Mouse (Mus musculus) midbrain, postnatal 0 days (tissue): ENCODE data around the gene Ripor1. TPM values are rescaled to one million over a fixed set of nuclear protein-coding genes. Genes with fewer than 3 reads are reported as not detected.

ENCODE experiments used
- ATAC-seq: fragments of 200-750 bp; cut with Nextera tagmentation; 2 replicates; pipeline ENCODE4 v1.8.0; 2017; ENCODE audit warnings: moderate number of reproducible peaks, mild to moderate bottlenecking, moderate TSS enrichment, moderate library complexity; ENCODE audit not compliant: low FRiP score
- DNase-seq: peaks from one replicate; pipeline ENCODE4 v3.0.0-alpha.2; 2015; ENCODE audit warnings: low spot score
- H3K27ac ChIP-seq: fragments of 300-500 bp; sonication (generic); 2 replicates; pipeline ENCODE4 v1.5.1; 2014; ENCODE audit warnings: low read depth, mild to moderate bottlenecking, low read length, mixed read lengths
- H3K27me3 ChIP-seq: fragments of 300-500 bp; sonication (generic); 2 replicates; pipeline ENCODE4 v1.6.1; 2014; ENCODE audit warnings: low read length, control low read depth, mixed read lengths; ENCODE audit not compliant: insufficient read depth
- H3K36me3 ChIP-seq: fragments of 300-500 bp; sonication (generic); 2 replicates; pipeline ENCODE4 v1.6.1; 2014; ENCODE audit warnings: low read length, control low read depth, mixed read lengths; ENCODE audit not compliant: insufficient read depth
- H3K4me1 ChIP-seq: fragments of 300-500 bp; sonication (generic); 2 replicates; pipeline ENCODE4 v1.6.1; 2014; ENCODE audit warnings: mild to moderate bottlenecking, control low read depth, antibody characterized with exemption, low read length, mixed read lengths; ENCODE audit not compliant: insufficient read depth
- H3K4me2 ChIP-seq: fragments of 300-500 bp; sonication (generic); 2 replicates; pipeline ENCODE4 v1.6.1; 2014; ENCODE audit warnings: low read depth, mild to moderate bottlenecking, low read length, mixed read lengths; ENCODE audit not compliant: poor library complexity, severe bottlenecking
- H3K4me3 ChIP-seq: fragments of 300-500 bp; sonication (generic); 2 replicates; pipeline ENCODE4 v1.5.1; 2014; ENCODE audit warnings: low read depth, mild to moderate bottlenecking, low read length, moderate library complexity
- H3K9ac ChIP-seq: fragments of 300-500 bp; sonication (generic); replicated peaks from 2 replicates; pipeline ENCODE4 v1.6.1; 2014; ENCODE audit warnings: mild to moderate bottlenecking, low read length, moderate library complexity, mixed read lengths; ENCODE audit not compliant: poor library complexity, severe bottlenecking
- H3K9me3 ChIP-seq: fragments of 300-500 bp; sonication (generic); 2 replicates; pipeline ENCODE4 v1.6.1; 2016; ENCODE audit warnings: low read length, control low read depth
- CTCF ChIP-seq: IDR thresholded peaks from 2 replicates; pipeline ENCODE4 v1.5.1; 2016; ENCODE audit warnings: antibody characterized with exemption, mild to moderate bottlenecking
- WGBS: fragments of 180-500 bp; shearing (Covaris S2); extraction: QIAGEN DNeasy Blood & Tissue Kit; methylation state at CpG from one replicate; pipeline ENCODE4 v1.1.7; 2014; 5-methylcytosine and 5-hydroxymethylcytosine counted together
- polyA plus RNA-seq: library from polyadenylated mRNA; unstranded; fragments of >200 nt; fragmentation: Nextera tagmentation; extraction: Ambion mirVana; gene quantifications from 2 replicates; pipeline ENCODE4 v1.2.1, GENCODE M21; 2015
- total RNA-seq: library from RNA; depleted of rRNA; stranded (reverse); fragments of >200 nt; gene quantifications from 2 replicates; pipeline ENCODE4 v1.2.3, GENCODE M21; 2014

Gene Ripor1
- total and polyA plus RNA-seq, 2 experiments from 2014 or later: 12.6 to 32.7 TPM

DNA sequence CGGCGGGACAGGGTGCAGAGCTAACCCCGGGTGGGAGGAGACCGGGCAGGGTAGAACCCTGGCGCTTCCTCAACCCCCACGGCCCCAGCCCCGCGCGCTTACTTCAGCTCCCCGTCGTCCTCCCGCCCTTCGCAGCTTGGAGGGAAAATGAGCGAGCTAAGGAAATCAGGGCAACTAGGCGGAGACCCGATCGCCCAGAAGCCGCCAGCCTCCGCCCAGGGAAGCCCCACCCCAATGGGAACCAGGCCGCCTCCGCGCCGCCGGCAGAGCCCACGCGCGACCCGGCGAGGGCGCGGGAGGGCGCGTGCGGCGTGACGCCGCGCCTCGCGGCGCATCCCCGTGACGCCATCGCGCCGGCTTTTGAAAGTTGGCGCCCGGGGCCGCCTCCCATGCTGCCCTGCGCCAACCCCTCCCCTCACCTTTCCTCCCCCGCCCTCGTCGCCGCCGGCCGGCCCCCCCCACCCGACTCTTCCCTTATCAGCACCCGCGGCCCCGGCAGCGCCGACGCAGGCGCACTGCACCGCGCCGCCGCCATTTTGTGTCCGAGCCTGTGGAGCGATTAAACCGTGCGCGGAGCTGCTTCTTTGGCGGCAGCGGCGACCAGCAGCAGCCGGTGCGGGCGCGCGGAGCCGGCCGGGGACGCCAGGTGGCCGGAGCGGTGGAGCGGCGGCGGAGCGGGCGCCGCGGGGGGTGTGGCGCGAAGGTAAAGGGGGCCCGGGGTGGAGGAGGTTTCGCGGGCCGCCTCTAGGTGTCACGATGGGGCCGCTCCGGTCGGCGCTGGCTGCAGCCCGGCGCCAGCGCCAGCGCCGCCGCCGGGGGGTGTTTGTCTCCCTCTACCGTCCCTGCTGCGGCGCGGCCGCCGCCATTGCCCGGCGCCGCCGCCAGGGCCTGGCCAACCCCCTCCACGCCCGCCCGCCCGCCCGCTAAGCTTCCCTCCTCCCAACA, 31.2 kb downstream of the Ripor1 start, which contains the start of gene Ctcf:
Ctcf (plus strand) TSS at position 551 of the 945 bp plus-strand sequence.
- Histone ChIP-seq H3K36me3 (no peaks in the 10 kb centered on the region), H3K27ac (peak within 1 kb of the TSS; percentile 99), H3K4me3 (peak within 1 kb of the TSS; percentile 84), H3K4me1 (peaks cover 5% of the 10 kb centered on the region; the same call in 1 of the 2 replicates), H3K9me3 (no peaks in the 10 kb centered on the region), H3K9ac (peak within 1 kb of the TSS; percentile 98), H3K27me3 (no peaks in the 10 kb centered on the region), H3K4me2 (peak within 1 kb of the TSS; percentile 84)
- DNase-seq (peak; percentile 94), ATAC-seq (peak; percentile 94)
- TF ChIP-seq CTCF: peak; percentile 39
- WGBS: 3% methylated on average over 33 of the region's 126 CpGs

- under 1% methylated on average over 59 of the region's 63 CpGs for WGBS
- Histone ChIP-seq H3K9me3 (no peaks in the 10 kb centered on the region), H3K36me3 (no peaks in the 10 kb centered on the region), H3K4me1 (peaks cover 5% of the 10 kb centered on the region; the same call in 1 of the 2 replicates), H3K4me2 (peak within 1 kb of the TSS; percentile 84), H3K4me3 (peak within 1 kb of the TSS; percentile 84), H3K27me3 (no peaks in the 10 kb centered on the region), H3K27ac (peak within 1 kb of the TSS; percentile 99), H3K9ac (peak within 1 kb of the TSS; percentile 98)
- peak; percentile 25; the same call in 1 of the 2 replicates for TF ChIP-seq CTCF
- peak; percentile 38 for ATAC-seq
- DNase-seq: peak; percentile 63
These were observed 32.0 kb downstream of the Ripor1 start, which contains the start of gene Agrp for GRCm38 (mm10) chr8:105636963-105637510. Agrp (minus strand) TSS chr8:105637393.

DNA sequence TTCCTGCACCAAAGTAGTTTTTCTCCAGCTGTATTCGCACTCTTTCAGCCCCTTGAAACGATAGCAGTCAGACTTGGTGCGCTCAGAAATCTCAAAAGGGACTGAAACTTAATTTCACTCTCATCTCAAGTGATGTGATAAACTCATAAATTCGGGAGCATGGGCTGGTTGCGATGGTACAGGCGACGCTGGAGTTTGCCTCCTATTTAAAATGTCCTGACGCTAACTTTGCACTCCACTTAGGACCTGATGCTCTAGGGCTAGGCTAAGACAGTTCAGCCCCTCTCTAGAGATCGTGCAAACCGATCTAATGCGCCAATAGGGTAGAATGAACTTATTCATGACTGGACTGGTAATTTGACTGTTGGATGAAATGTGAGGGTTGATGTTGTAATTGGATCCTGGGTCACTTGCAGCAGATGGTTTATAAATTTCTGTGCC, 32.6 kb downstream of the Ripor1 start:
- Histone ChIP-seq H3K36me3 (no peaks in the 10 kb centered on the region), H3K4me1 (peaks cover 5% of the 10 kb centered on the region; the same call in 1 of the 2 replicates), H3K9me3 (no peaks in the 10 kb centered on the region), H3K27ac (peak overlapping the region; percentile 99), H3K4me2 (peak overlapping the region; percentile 84), H3K27me3 (no peaks in the 10 kb centered on the region), H3K4me3 (peak overlapping the region; percentile 84), H3K9ac (peak overlapping the region; percentile 98)
- no peak for TF ChIP-seq CTCF
- ATAC-seq (no peak), DNase-seq (no peak)
- WGBS: 0% methylated on average over 11 of the region's 11 CpGs

DNA sequence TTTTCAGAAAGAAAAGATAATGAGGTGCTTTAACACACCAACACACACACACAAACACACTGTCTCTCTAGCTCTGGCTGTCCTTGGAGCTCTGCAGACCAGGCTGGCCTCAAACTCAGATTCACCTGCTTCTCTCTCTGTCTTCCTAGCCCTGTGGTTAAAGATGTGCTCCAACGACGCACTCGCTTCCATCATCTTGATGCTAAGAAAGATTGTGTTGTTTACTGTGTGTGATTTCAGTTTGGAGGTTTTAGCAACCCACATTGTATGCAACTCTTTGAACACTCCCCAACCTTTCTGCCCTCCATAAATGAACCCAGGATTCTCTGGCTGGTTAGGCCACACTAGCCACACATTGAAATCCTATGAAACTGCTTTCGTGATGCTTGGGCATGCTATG, 33.5 kb downstream of the Ripor1 start:
- H3K27ac ChIP-seq: no peak overlapping the region
- H3K9ac ChIP-seq: no peak overlapping the region
- no peaks in the 10 kb centered on the region for H3K27me3 ChIP-seq
- no peaks in the 10 kb centered on the region for H3K36me3 ChIP-seq
- H3K4me1 ChIP-seq: peaks cover 5% of the 10 kb centered on the region; the same call in 1 of the 2 replicates
- H3K4me3 ChIP-seq: 0 out of 2 replicates have a peak overlapping the region, but pooled peaks have one; percentile 14
- TF ChIP-seq CTCF: no peak
- 86% methylated on average over 4 of the region's 4 CpGs for WGBS
- H3K9me3 ChIP-seq: no peaks in the 10 kb centered on the region
- DNase-seq (no peak), ATAC-seq (no peak)
- H3K4me2 ChIP-seq: no peak overlapping the region

DNA sequence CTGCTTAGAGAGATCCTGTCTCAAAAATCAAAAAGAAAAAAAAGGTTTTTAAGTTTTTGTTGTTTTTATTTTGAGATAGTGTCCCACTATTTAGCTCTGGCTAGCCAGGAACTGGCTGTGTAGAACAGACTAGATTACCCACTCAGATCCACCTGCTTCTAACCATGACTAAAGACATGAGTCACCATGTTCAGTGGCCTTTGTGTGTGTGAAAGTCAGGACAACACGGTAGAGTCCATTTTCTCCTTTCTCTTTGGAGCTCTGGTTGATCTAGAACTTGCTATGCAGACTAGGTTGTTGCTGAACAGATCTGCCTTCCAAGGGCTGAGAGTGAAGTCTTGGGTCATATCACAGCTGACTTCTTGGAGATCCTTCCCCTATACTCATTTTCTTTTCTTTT, 34.8 kb downstream of the Ripor1 start:
- Histone ChIP-seq H3K4me3 (no peak overlapping the region), H3K9me3 (no peaks in the 10 kb centered on the region), H3K9ac (no peak overlapping the region), H3K4me2 (no peak overlapping the region), H3K27ac (no peak overlapping the region), H3K4me1 (peaks cover 5% of the 10 kb centered on the region; the same call in 1 of the 2 replicates), H3K27me3 (no peaks in the 10 kb centered on the region), H3K36me3 (0 out of 2 replicates have a peak, but pooled peaks cover 3% of the 10 kb centered on the region)
- no peak for ATAC-seq
- DNase-seq: no peak
- TF ChIP-seq CTCF: no peak
- 75% methylated on average over 1 of the region's 1 CpGs for WGBS
